Mouse (Mus musculus) CH12.LX (cell line): ENCODE results near the gene Sh3rf1. TPM values are rescaled to one million over a fixed set of nuclear protein-coding genes. Genes with fewer than 3 reads are reported as not detected.

Source experiments
- DNase-seq: peaks from one replicate; pipeline ENCODE4 v3.0.0-alpha.2; 2013; ENCODE audit errors: extremely low read depth
- H3K27ac ChIP-seq: 2 replicates; pipeline ENCODE4 v1.5.1; 2012; ENCODE audit warnings: low read depth, mild to moderate bottlenecking, control low read depth, moderate library complexity; ENCODE audit not compliant: insufficient read depth
- H3K27me3 ChIP-seq: replicated peaks from 2 replicates; pipeline ENCODE3; 2012; ENCODE audit warnings: inconsistent platforms
- H3K36me3 ChIP-seq, 2 experiments: replicated peaks in 1 of 2; 2 replicates each; pipeline versions ENCODE3 to v1.6.1; 2012; ENCODE audit warnings: inconsistent platforms in 1 of 2, low read length in 1 of 2, mild to moderate bottlenecking in 1 of 2, mixed read lengths in 1 of 2, moderate library complexity in 1 of 2; ENCODE audit not compliant: control insufficient read depth in 1 of 2, insufficient read depth in 1 of 2
- H3K4me1 ChIP-seq, 2 experiments: 2 replicates each; pipeline ENCODE4 v1.6.1; 2012; ENCODE audit warnings: inconsistent platforms in 1 of 2, moderate library complexity in 1 of 2; ENCODE audit not compliant: insufficient read depth in 2 of 2, control insufficient read depth in 1 of 2
- H3K4me2 ChIP-seq: 2 replicates; pipeline ENCODE4 v1.6.1; 2012; ENCODE audit warnings: low read depth, mild to moderate bottlenecking, control low read depth; ENCODE audit not compliant: poor library complexity, insufficient read depth, severe bottlenecking
- H3K4me3 ChIP-seq, 3 experiments: fragments of 150-350 bp in 1 of 3; sonication (generic) in 1 of 3; replicated peaks in 1 of 3; 2 replicates each; pipeline versions ENCODE3 to v1.5.1; 2011 to 2012; ENCODE audit warnings: low read depth in 2 of 3, low read length in 2 of 3, mild to moderate bottlenecking in 2 of 3, moderate library complexity in 2 of 3, control low read depth in 1 of 3, improper control_type of control experiment in 1 of 3, inconsistent platforms in 1 of 3, mixed read lengths in 1 of 3; ENCODE audit not compliant: poor library complexity in 1 of 3
- H3K79me2 ChIP-seq: replicated peaks from 2 replicates; pipeline ENCODE4 v1.6.1; 2012; ENCODE audit warnings: mild to moderate bottlenecking, moderate library complexity; ENCODE audit not compliant: control insufficient read depth, poor library complexity, insufficient read depth, severe bottlenecking; ENCODE audit errors: extremely low read depth
- H3K9ac ChIP-seq: 2 replicates; pipeline ENCODE4 v1.6.1; 2012; ENCODE audit warnings: low read depth, mild to moderate bottlenecking, control low read depth, moderate library complexity; ENCODE audit not compliant: insufficient read depth
- H3K9me3 ChIP-seq: replicated peaks from 2 replicates; pipeline ENCODE3; 2012; ENCODE audit warnings: low read length, inconsistent platforms, mixed read lengths
- CHD1 ChIP-seq: IDR thresholded peaks from 2 replicates; pipeline ENCODE4 v1.6.1; 2012; ENCODE audit warnings: low read depth, low read length, improper control_type of control experiment, inconsistent platforms
- CTCF ChIP-seq, 2 experiments: IDR thresholded peaks in 1 of 2; conservative IDR thresholded peaks in 1 of 2; 2 replicates each; pipeline ENCODE4 v1.5.1; 2011 to 2012; ENCODE audit warnings: low read depth in 2 of 2, low read length in 2 of 2, improper control_type of control experiment in 1 of 2, inconsistent platforms in 1 of 2, mild to moderate bottlenecking in 1 of 2, moderate library complexity in 1 of 2
- E2F4 ChIP-seq: IDR thresholded peaks from 2 replicates; pipeline ENCODE4 v1.6.1; 2011; ENCODE audit warnings: low read depth, low read length, improper control_type of control experiment; ENCODE audit not compliant: insufficient replicate concordance
- ELF1 ChIP-seq: IDR thresholded peaks from 2 replicates; pipeline ENCODE4 v1.6.1; 2014; ENCODE audit warnings: low read depth, mild to moderate bottlenecking, inconsistent platforms, low read length, improper control_type of control experiment
- EP300 ChIP-seq: IDR thresholded peaks from 2 replicates; pipeline ENCODE4 v1.6.1; 2011; ENCODE audit warnings: low read length, improper control_type of control experiment
- HCFC1 ChIP-seq: IDR thresholded peaks from 2 replicates; pipeline ENCODE4 v1.6.1; 2012; ENCODE audit warnings: low read depth, mild to moderate bottlenecking, inconsistent platforms, low read length, improper control_type of control experiment
- IRF4 ChIP-seq: IDR thresholded peaks from 2 replicates; pipeline ENCODE4 v1.6.1; 2014; ENCODE audit warnings: low read depth, mild to moderate bottlenecking, inconsistent platforms, low read length, improper control_type of control experiment
- JUN ChIP-seq: IDR thresholded peaks from 2 replicates; pipeline ENCODE4 v1.6.1; 2011; ENCODE audit warnings: low read depth, mild to moderate bottlenecking, low read length, improper control_type of control experiment, moderate library complexity; ENCODE audit not compliant: insufficient read depth
- KAT2A ChIP-seq: IDR thresholded peaks from 2 replicates; pipeline ENCODE4 v1.6.1; 2012; ENCODE audit warnings: low read length, improper control_type of control experiment, inconsistent platforms; ENCODE audit not compliant: insufficient replicate concordance
- MAZ ChIP-seq: IDR thresholded peaks from 2 replicates; pipeline ENCODE4 v1.6.1; 2012; ENCODE audit warnings: low read depth, mild to moderate bottlenecking, inconsistent platforms, low read length, improper control_type of control experiment, moderate library complexity
- MEF2A ChIP-seq: IDR thresholded peaks from 2 replicates; pipeline ENCODE4 v1.6.1; 2014; ENCODE audit warnings: low read depth, mild to moderate bottlenecking, inconsistent platforms, low read length, improper control_type of control experiment, borderline replicate concordance
- MXI1 ChIP-seq: IDR thresholded peaks from 2 replicates; pipeline ENCODE4 v1.6.1; 2011; ENCODE audit warnings: mild to moderate bottlenecking, low read depth, low read length, improper control_type of control experiment
- MYC ChIP-seq: IDR thresholded peaks from 2 replicates; pipeline ENCODE4 v1.6.1; 2011; ENCODE audit warnings: low read depth, mild to moderate bottlenecking, improper control_type of control experiment, low read length
- NELFE ChIP-seq: IDR thresholded peaks from 2 replicates; pipeline ENCODE4 v1.6.1; 2011; ENCODE audit warnings: low read depth, low read length, improper control_type of control experiment
- NRF1 ChIP-seq: IDR thresholded peaks from 2 replicates; pipeline ENCODE4 v1.6.1; 2014; ENCODE audit warnings: low read depth, mild to moderate bottlenecking, inconsistent platforms, low read length, improper control_type of control experiment, moderate library complexity
- PAX5 ChIP-seq: IDR thresholded peaks from 2 replicates; pipeline ENCODE4 v1.6.1; 2012; ENCODE audit warnings: low read length, inconsistent platforms, mixed read lengths
- POLR2A ChIP-seq: IDR thresholded peaks from 2 replicates; pipeline ENCODE4 v1.6.1; 2011; ENCODE audit warnings: low read depth, mild to moderate bottlenecking, improper control_type of control experiment, low read length
- POLR2AphosphoS2 ChIP-seq: IDR thresholded peaks from 2 replicates; pipeline ENCODE4 v1.6.1; 2011; ENCODE audit warnings: low read depth, low read length, improper control_type of control experiment
- SIN3A ChIP-seq: IDR thresholded peaks from 2 replicates; pipeline ENCODE4 v1.6.1; 2012; ENCODE audit warnings: low read length, improper control_type of control experiment, inconsistent platforms
- TCF12 ChIP-seq: IDR thresholded peaks from 2 replicates; pipeline ENCODE4 v1.6.1; 2014; ENCODE audit warnings: low read depth, mild to moderate bottlenecking, inconsistent platforms, low read length, improper control_type of control experiment
- UBTF ChIP-seq: IDR thresholded peaks from 2 replicates; pipeline ENCODE4 v1.6.1; 2012; ENCODE audit warnings: low read depth, mild to moderate bottlenecking, inconsistent platforms, low read length, improper control_type of control experiment, moderate library complexity
- USF1 ChIP-seq: IDR thresholded peaks from 2 replicates; pipeline ENCODE4 v1.6.1; 2014; ENCODE audit warnings: low read depth, mild to moderate bottlenecking, inconsistent platforms, low read length, improper control_type of control experiment
- USF2 ChIP-seq: conservative IDR thresholded peaks from 2 replicates; pipeline ENCODE4 v1.6.1; 2011; ENCODE audit warnings: low read depth, low read length, improper control_type of control experiment
- ZC3H11A ChIP-seq: IDR thresholded peaks from 2 replicates; pipeline ENCODE4 v1.6.1; 2012; ENCODE audit warnings: low read depth, mild to moderate bottlenecking, inconsistent platforms, low read length, improper control_type of control experiment
- ZKSCAN1 ChIP-seq: IDR thresholded peaks from 2 replicates; pipeline ENCODE4 v1.6.1; 2012; ENCODE audit warnings: low read depth, inconsistent platforms, low read length, improper control_type of control experiment, borderline replicate concordance
- ZMIZ1 ChIP-seq: IDR thresholded peaks from 2 replicates; pipeline ENCODE4 v1.6.1; 2012; ENCODE audit warnings: low read depth, mild to moderate bottlenecking, inconsistent platforms, low read length, improper control_type of control experiment
- ZNF384 ChIP-seq: IDR thresholded peaks from 2 replicates; pipeline ENCODE4 v1.6.1; 2012; ENCODE audit warnings: low read depth, low read length, improper control_type of control experiment, inconsistent platforms
- dilution Hi-C: fragments of 300-500 bp; cut with MboI; formaldehyde crosslinking; loops from 2 replicates; pipeline ENCODE4 v1.14.3; 2020; ENCODE audit warnings: low sequenced_read_pairs; ENCODE audit not compliant: extremely low pct_unique_long_range_greater_than_20kb, extremely low pct_ligation_motif_present
- in situ Hi-C: fragments of 300-500 bp; cut with MboI; formaldehyde crosslinking; loops from 3 replicates; pipeline ENCODE4 v1.14.3; 2019; ENCODE audit warnings: low sequenced_read_pairs, low pct_ligation_motif_present, low pct_unique_long_range_greater_than_20kb, mixed read lengths
- polyA plus RNA-seq: library from polyadenylated mRNA; unstranded; fragments of >175 nt; gene quantifications from 2 replicates; pipeline ENCODE4 v1.2.1, GENCODE M21; 2012; ENCODE audit warnings: low read depth; ENCODE audit not compliant: insufficient read length
- total RNA-seq, 2 experiments: library from RNA; depleted of rRNA; stranded (reverse); fragments of 300-350 nt in 1 of 2; fragments of >200 nt in 1 of 2; gene quantifications; 2 replicates each; pipeline ENCODE4 v1.2.3; 2012 to 2014

Gene Sh3rf1
- total and polyA plus RNA-seq, 3 experiments, result 6.0 to 16.8 (median 10.6) TPM

- peaks cover 10 to 32% of the 10 kb centered on the region in 2 experiments for H3K4me1 ChIP-seq
- no peaks in the 10 kb centered on the region for H3K9me3 ChIP-seq
- dilution Hi-C loops (no loop called here), in situ Hi-C loops (no loop called here)
- H3K36me3 ChIP-seq, result peaks cover 3 to 37% of the 10 kb centered on the region in 2 experiments
- no peak overlapping the region for H3K27ac ChIP-seq
- DNase-seq, result no peak
- no peaks in the 10 kb centered on the region for H3K79me2 ChIP-seq
- H3K4me2 ChIP-seq, result no peak overlapping the region
- no peaks in the 10 kb centered on the region for H3K27me3 ChIP-seq
- no peak overlapping the region for H3K9ac ChIP-seq
- TF ChIP-seq ELF1 (no peak), POLR2A (no peak), ZMIZ1 (no peak), MYC (no peak), ZKSCAN1 (no peak), E2F4 (no peak), EP300 (no peak), ZC3H11A (no peak), UBTF (no peak), USF1 (no peak), TCF12 (no peak), CTCF (conservative IDR thresholded peaks at IDR 0.05 in 1 of 2, IDR thresholded peaks at IDR 0.05 in 1 of 2; ENCODE audit: low read depth in 2 of 2, low read length in 2 of 2) (no peak), ZNF384 (no peak), MXI1 (no peak), SIN3A (no peak), PAX5 (no peak)
- no peak overlapping the region for H3K4me3 ChIP-seq
Observed at GRCm38 (mm10) chr8:61344435-61344834, 120.8 kb downstream of the Sh3rf1 start.

- Histone ChIP-seq H3K4me2 (no peak overlapping the region), H3K9me3 (no peaks in the 10 kb centered on the region), H3K27me3 (no peaks in the 10 kb centered on the region), H3K79me2 (no peaks in the 10 kb centered on the region), H3K36me3 (peaks cover 16 to 44% of the 10 kb centered on the region in 2 experiments), H3K27ac (no peak overlapping the region), H3K4me1 (peaks cover 10 to 32% of the 10 kb centered on the region in 2 experiments), H3K9ac (no peak overlapping the region), H3K4me3 (no peak overlapping the region)
- dilution Hi-C loops, result no loop called here
- DNase-seq, result no peak
- TF ChIP-seq MEF2A (no peak), NRF1 (no peak), JUN (no peak), KAT2A (no peak), ZNF384 (no peak), MAZ (no peak), HCFC1 (no peak), POLR2AphosphoS2 (no peak), CHD1 (no peak), IRF4 (no peak), MYC (no peak), ZC3H11A (no peak), USF2 (no peak), NELFE (no peak)
- in situ Hi-C loops, result no loop called here
Observed at GRCm38 (mm10) chr8:61346941-61347340, 123.3 kb downstream of the Sh3rf1 start.
